Mouse (Mus musculus) megakaryocyte, adult 5-6 weeks (primary cell): ENCODE measurements around the gene Gna13. TPM values are rescaled to one million over a fixed set of nuclear protein-coding genes. Genes with fewer than 3 reads are reported as not detected.
"Not testable (repeated sequence)": the region's sequence is repeated elsewhere in the genome, so short reads cannot be mapped to it uniquely, and the experiment has no call there.

Experiments
- ATAC-seq: 2 replicates; pipeline ENCODE4 v1.8.0; 2016; ENCODE audit warnings: mild to moderate bottlenecking, inconsistent platforms; ENCODE audit not compliant: poor library complexity, severe bottlenecking
- total RNA-seq, 2 experiments: library from RNA; stranded (forward) in 1 of 2; stranded (reverse) in 1 of 2; fragments of 153-499, 151-499 nt in 1 of 2; fragments of 221-1000, 200-1000 nt in 1 of 2; gene quantifications; 2 replicates each; pipeline versions ENCODE4 v1.2.3 to v1.2.4; 2015 to 2017

Gna13 gene
- 59.5 and 61.2 TPM in 2 replicates for total RNA-seq (2015)
- total RNA-seq (2017), result 54.2 and 57.3 TPM in 2 replicates

GRCm38 (mm10) chr11:109362463-109363190, at the start of gene Gna13:
TSS of gene Gna13 (plus strand) at chr11:109362831.
- ATAC-seq, result peak; percentile 66

GRCm38 (mm10) chr11:109316921-109317320, 45.7 kb upstream of the Gna13 start:
- no peak for ATAC-seq

GRCm38 (mm10) chr11:109319471-109319870, 43.2 kb upstream of the Gna13 start:
- no peak for ATAC-seq

GRCm38 (mm10) chr11:109319946-109320345, 42.7 kb upstream of the Gna13 start:
- ATAC-seq, result no peak

GRCm38 (mm10) chr11:109320361-109320933, 42.2 kb upstream of the Gna13 start:
- ATAC-seq, result no peak

GRCm38 (mm10) chr11:109326270-109326669, 36.4 kb upstream of the Gna13 start:
- peak; percentile 43 for ATAC-seq

GRCm38 (mm10) chr11:109327381-109327780, 35.2 kb upstream of the Gna13 start:
- no peak for ATAC-seq

- ATAC-seq, result no peak
These were observed 34.7 kb upstream of the Gna13 start for GRCm38 (mm10) chr11:109327952-109328351.

GRCm38 (mm10) chr11:109329331-109329730, 33.3 kb upstream of the Gna13 start:
- no peak for ATAC-seq

- ATAC-seq, result no peak; the same call in 1 of the 2 replicates
These were observed 31.8 kb upstream of the Gna13 start for GRCm38 (mm10) chr11:109330706-109331393.

- ATAC-seq, result peak; percentile 97
These were observed 31.2 kb upstream of the Gna13 start for GRCm38 (mm10) chr11:109331424-109331824.

- ATAC-seq, result no peak
These were observed 29.9 kb upstream of the Gna13 start for GRCm38 (mm10) chr11:109332722-109333121.

GRCm38 (mm10) chr11:109334773-109335172, 27.9 kb upstream of the Gna13 start:
- ATAC-seq, result no peak

- no peak for ATAC-seq
These were observed 26.7 kb upstream of the Gna13 start for GRCm38 (mm10) chr11:109335890-109336289.

- no peak for ATAC-seq
These were observed 23.3 kb upstream of the Gna13 start for GRCm38 (mm10) chr11:109339155-109339938.

GRCm38 (mm10) chr11:109340541-109340940, 22.1 kb upstream of the Gna13 start:
- ATAC-seq, result no peak

- ATAC-seq, result not testable (repeated sequence)
These were observed 20.0 kb upstream of the Gna13 start for GRCm38 (mm10) chr11:109342666-109343065.

- no peak for ATAC-seq
These were observed 19.1 kb upstream of the Gna13 start for GRCm38 (mm10) chr11:109343558-109343957.

- ATAC-seq, result peak; percentile 36; the same call in 1 of the 2 replicates
These were observed 18.5 kb upstream of the Gna13 start for GRCm38 (mm10) chr11:109343991-109344599.

GRCm38 (mm10) chr11:109347242-109347959, 15.2 kb upstream of the Gna13 start:
- ATAC-seq, result peak; percentile 65
